Mouse (Mus musculus) liver, embryonic 12.5 days (tissue): ENCODE measurements around the gene Nudt22. TPM values are rescaled to one million over a fixed set of nuclear protein-coding genes. Genes with fewer than 3 reads are reported as not detected.
"Not testable (repeated sequence)": the region's sequence is repeated elsewhere in the genome, so short reads cannot be mapped to it uniquely, and the experiment has no call there.

Source experiments
- ATAC-seq: fragments of 200-750 bp; cut with Nextera tagmentation; 2 replicates; pipeline ENCODE4 v1.8.0; 2017; ENCODE audit warnings: moderate number of reproducible peaks, mild to moderate bottlenecking, moderate library complexity
- H3K27ac ChIP-seq: fragments of 300-500 bp; sonication (generic); 2 replicates; pipeline ENCODE4 v1.5.1; 2016; ENCODE audit warnings: mild to moderate bottlenecking
- H3K27me3 ChIP-seq: fragments of 300-500 bp; sonication (generic); replicated peaks from 2 replicates; pipeline ENCODE4 v1.6.1; 2016; ENCODE audit warnings: mild to moderate bottlenecking, moderate library complexity
- H3K36me3 ChIP-seq: fragments of 300-500 bp; sonication (generic); 2 replicates; pipeline ENCODE4 v1.6.1; 2016; ENCODE audit warnings: mild to moderate bottlenecking, moderate library complexity
- H3K4me1 ChIP-seq: fragments of 300-500 bp; sonication (generic); 2 replicates; pipeline ENCODE4 v1.6.1; 2016
- H3K4me2 ChIP-seq: fragments of 300-500 bp; sonication (generic); 2 replicates; pipeline ENCODE4 v1.6.1; 2016; ENCODE audit warnings: mild to moderate bottlenecking, moderate library complexity
- H3K4me3 ChIP-seq: fragments of 300-500 bp; sonication (generic); 2 replicates; pipeline ENCODE4 v1.5.1; 2016; ENCODE audit warnings: mild to moderate bottlenecking, moderate library complexity
- H3K9ac ChIP-seq: fragments of 300-500 bp; sonication (generic); 2 replicates; pipeline ENCODE4 v1.6.1; 2016; ENCODE audit warnings: mild to moderate bottlenecking, moderate library complexity
- H3K9me3 ChIP-seq: fragments of 300-500 bp; sonication (generic); replicated peaks from 2 replicates; pipeline ENCODE4 v1.6.1; 2016; ENCODE audit warnings: mild to moderate bottlenecking, moderate library complexity
- WGBS: fragments of 180-500 bp; shearing (Covaris S2); methylation state at CpG from one replicate; pipeline ENCODE4 v1.1.7; 2016; ENCODE audit not compliant: insufficient replicate concordance; 5-methylcytosine and 5-hydroxymethylcytosine counted together
- polyA plus RNA-seq: library from polyadenylated mRNA; unstranded; fragments of >200 nt; fragmentation: Nextera tagmentation; extraction: Ambion mirVana; gene quantifications from 2 replicates; pipeline ENCODE4 v1.2.1, GENCODE M21; 2016

The Nudt22 gene
- polyA plus RNA-seq, 1 experiment from 2014 or later = 10.0 TPM

- Histone ChIP-seq H3K27ac (peak overlapping the region; percentile 71), H3K27me3 (no peaks in the 10 kb centered on the region), H3K9ac (peak overlapping the region; percentile 77), H3K9me3 (no peaks in the 10 kb centered on the region), H3K4me3 (peak overlapping the region; percentile 74), H3K4me1 (peaks cover 58% of the 10 kb centered on the region), H3K36me3 (peaks cover 8% of the 10 kb centered on the region), H3K4me2 (peak overlapping the region; percentile 98)
- no peak for ATAC-seq
- 61% methylated on average over 14 of the region's 14 CpGs for WGBS
These were observed 2.7 kb downstream of the Nudt22 start for GRCm38 (mm10) chr19:6993011-6993770.

GRCm38 (mm10) chr19:6992011-6992858 lies 3.7 kb downstream of the Nudt22 start, which contains the start of gene Dnajc4:
TSS of gene Dnajc4 (minus strand) at chr19:6992572.
- WGBS = 3% methylated on average over 37 of the region's 37 CpGs
- H3K4me2 ChIP-seq = peak within 1 kb of the TSS; percentile 98
- peak within 1 kb of the TSS; percentile 74 for H3K4me3 ChIP-seq
- peak within 1 kb of the TSS; percentile 79 for H3K9ac ChIP-seq
- no peaks in the 10 kb centered on the region for H3K9me3 ChIP-seq
- 0 out of 2 replicates have a peak, but pooled peaks cover 3% of the 10 kb centered on the region for H3K36me3 ChIP-seq
- H3K27me3 ChIP-seq = no peaks in the 10 kb centered on the region
- H3K4me1 ChIP-seq = peaks cover 65% of the 10 kb centered on the region
- peak; percentile 93 for ATAC-seq
- H3K27ac ChIP-seq = peak within 1 kb of the TSS; percentile 71

- not testable (repeated sequence) for H3K9me3 ChIP-seq, H3K27ac ChIP-seq, H3K36me3 ChIP-seq, H3K4me3 ChIP-seq, H3K27me3 ChIP-seq, H3K9ac ChIP-seq, H3K4me2 ChIP-seq, ATAC-seq
- WGBS = 76% methylated on average over 6 of the region's 6 CpGs
- H3K4me1 ChIP-seq = peaks cover 65% of the 10 kb centered on the region
These were observed 4.8 kb downstream of the Nudt22 start for GRCm38 (mm10) chr19:6991166-6991565.

DNA sequence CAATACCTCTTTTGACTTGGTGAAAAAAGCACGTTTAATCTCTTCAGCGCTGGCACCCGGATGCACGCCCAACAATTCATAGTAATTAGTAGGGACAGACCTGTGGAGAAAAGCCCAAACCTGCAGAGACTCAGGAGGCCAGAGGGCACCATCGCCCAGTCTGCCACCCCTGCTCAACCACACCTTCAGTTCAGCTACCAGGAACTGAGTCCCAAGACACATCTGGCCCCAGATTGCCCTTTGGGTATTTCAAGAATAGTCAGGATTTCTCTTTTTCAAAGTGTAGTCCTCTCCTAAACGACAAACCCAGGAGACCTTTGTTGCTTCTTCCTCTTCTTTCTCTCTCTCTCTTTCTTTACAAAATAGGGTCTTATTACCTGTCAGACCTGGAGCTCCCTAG lies 5.2 kb downstream of the Nudt22 start:
- H3K9ac ChIP-seq = no peak overlapping the region
- no peaks in the 10 kb centered on the region for H3K9me3 ChIP-seq
- H3K27ac ChIP-seq = no peak overlapping the region
- H3K4me2 ChIP-seq = no peak overlapping the region
- ATAC-seq = no peak
- no peaks in the 10 kb centered on the region for H3K27me3 ChIP-seq
- WGBS = 83% methylated on average over 6 of the region's 6 CpGs
- H3K4me3 ChIP-seq = no peak overlapping the region
- 0 out of 2 replicates have a peak, but pooled peaks cover 4% of the 10 kb centered on the region for H3K36me3 ChIP-seq
- peaks cover 65% of the 10 kb centered on the region for H3K4me1 ChIP-seq

DNA sequence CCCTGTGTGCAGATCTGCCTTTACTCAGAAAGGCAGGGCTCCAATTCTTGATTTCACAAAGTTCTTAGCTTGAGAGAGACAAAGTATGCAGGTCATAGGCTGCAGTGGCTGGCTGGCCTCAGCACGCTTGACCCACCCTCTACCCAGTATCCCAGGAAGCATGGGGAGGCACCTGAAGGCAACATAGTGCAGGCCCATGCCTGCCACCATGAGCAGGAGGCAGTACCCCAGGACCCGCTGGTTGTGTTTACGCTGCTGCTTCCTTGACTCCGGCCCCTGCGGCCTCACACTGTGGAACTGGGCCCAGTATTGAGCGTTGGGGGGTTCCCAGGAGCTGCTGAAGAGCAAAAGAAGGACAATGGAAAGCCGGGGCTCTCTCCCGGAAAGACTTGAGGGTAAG lies 6.7 kb downstream of the Nudt22 start:
- Histone ChIP-seq H3K4me2 (no peak overlapping the region), H3K9ac (no peak overlapping the region), H3K27me3 (no peaks in the 10 kb centered on the region), H3K9me3 (no peaks in the 10 kb centered on the region), H3K4me1 (peaks cover 60% of the 10 kb centered on the region), H3K27ac (no peak overlapping the region), H3K4me3 (no peak overlapping the region), H3K36me3 (peaks cover 16% of the 10 kb centered on the region; the same call in 1 of the 2 replicates)
- WGBS = 83% methylated on average over 8 of the region's 8 CpGs
- ATAC-seq = no peak

GRCm38 (mm10) chr19:6987904-6988285 lies 8.0 kb downstream of the Nudt22 start:
- H3K36me3 ChIP-seq = peaks cover 29% of the 10 kb centered on the region
- H3K9ac ChIP-seq = peak overlapping the region; percentile 87
- H3K27ac ChIP-seq = peak overlapping the region; percentile 84
- no peaks in the 10 kb centered on the region for H3K27me3 ChIP-seq
- peak overlapping the region; percentile 71 for H3K4me3 ChIP-seq
- no peak for ATAC-seq
- 5% methylated on average over 8 of the region's 8 CpGs for WGBS
- peaks cover 46% of the 10 kb centered on the region for H3K4me1 ChIP-seq
- no peaks in the 10 kb centered on the region for H3K9me3 ChIP-seq
- peak overlapping the region; percentile 99 for H3K4me2 ChIP-seq

GRCm38 (mm10) chr19:6987061-6987903 lies 8.6 kb downstream of the Nudt22 start, which contains the start of gene Vegfb:
TSS of gene Vegfb (minus strand) at chr19:6987651.
- no peaks in the 10 kb centered on the region for H3K27me3 ChIP-seq
- no peaks in the 10 kb centered on the region for H3K9me3 ChIP-seq
- WGBS = under 1% methylated on average over 84 of the region's 85 CpGs
- H3K4me1 ChIP-seq = peaks cover 46% of the 10 kb centered on the region
- ATAC-seq = peak; percentile 65
- H3K4me2 ChIP-seq = peak within 1 kb of the TSS; percentile 99
- peak within 1 kb of the TSS; percentile 71 for H3K4me3 ChIP-seq
- H3K27ac ChIP-seq = peak within 1 kb of the TSS; percentile 84
- H3K9ac ChIP-seq = peak within 1 kb of the TSS; percentile 87
- H3K36me3 ChIP-seq = peaks cover 35% of the 10 kb centered on the region

DNA sequence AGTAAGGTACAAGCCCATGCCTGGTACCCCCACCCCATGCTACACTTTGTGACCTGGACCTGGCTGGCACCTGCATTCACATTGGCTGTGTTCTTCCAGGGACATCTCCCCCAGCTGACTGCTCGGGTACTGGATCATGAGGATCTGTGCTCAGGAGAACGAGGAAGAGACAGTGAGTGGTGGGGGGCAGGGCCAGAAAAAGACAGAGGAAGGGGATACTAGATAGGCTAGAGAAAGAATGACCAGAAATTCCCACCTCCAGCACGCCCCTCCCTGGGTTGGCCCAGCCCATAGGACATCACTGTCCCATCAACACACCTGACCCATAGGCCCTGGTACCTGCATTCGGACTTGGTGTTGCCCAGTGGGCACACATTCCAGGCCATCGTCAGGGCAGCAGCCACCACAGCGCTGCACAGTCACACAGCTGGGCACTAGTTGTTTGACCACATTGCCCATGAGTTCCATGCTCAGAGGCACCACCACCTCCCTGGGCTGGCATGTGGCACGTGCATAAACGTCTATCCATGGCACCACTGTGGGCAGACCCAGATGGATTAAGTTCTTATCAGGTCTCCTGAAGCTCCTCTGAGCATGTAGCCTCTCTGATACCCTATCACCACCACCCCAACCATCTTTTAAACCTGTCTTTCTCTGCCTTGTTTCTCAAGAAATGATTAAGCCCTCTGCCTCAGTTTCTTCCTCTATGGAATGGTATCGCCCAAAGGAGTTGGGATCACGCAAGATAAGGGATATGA lies 9.8 kb downstream of the Nudt22 start:
- Histone ChIP-seq H3K27me3 (no peaks in the 10 kb centered on the region), H3K4me1 (peaks cover 48% of the 10 kb centered on the region), H3K9ac (peak overlapping the region; percentile 87), H3K36me3 (peaks cover 39% of the 10 kb centered on the region), H3K4me2 (peak overlapping the region; percentile 99), H3K27ac (peak overlapping the region; percentile 84; the same call in 1 of the 2 replicates), H3K4me3 (peak overlapping the region; percentile 71), H3K9me3 (no peaks in the 10 kb centered on the region)
- peak; percentile 47 for ATAC-seq
- 59% methylated on average over 10 of the region's 10 CpGs for WGBS

GRCm38 (mm10) chr19:6985300-6985699 lies 10.6 kb downstream of the Nudt22 start:
- Histone ChIP-seq H3K27ac (no peak overlapping the region), H3K4me3 (no peak overlapping the region), H3K9me3 (no peaks in the 10 kb centered on the region), H3K4me2 (no peak overlapping the region), H3K36me3 (peaks cover 39% of the 10 kb centered on the region), H3K4me1 (peaks cover 52% of the 10 kb centered on the region), H3K27me3 (no peaks in the 10 kb centered on the region), H3K9ac (no peak overlapping the region)
- WGBS = 85% methylated on average over 19 of the region's 19 CpGs
- no peak for ATAC-seq

DNA sequence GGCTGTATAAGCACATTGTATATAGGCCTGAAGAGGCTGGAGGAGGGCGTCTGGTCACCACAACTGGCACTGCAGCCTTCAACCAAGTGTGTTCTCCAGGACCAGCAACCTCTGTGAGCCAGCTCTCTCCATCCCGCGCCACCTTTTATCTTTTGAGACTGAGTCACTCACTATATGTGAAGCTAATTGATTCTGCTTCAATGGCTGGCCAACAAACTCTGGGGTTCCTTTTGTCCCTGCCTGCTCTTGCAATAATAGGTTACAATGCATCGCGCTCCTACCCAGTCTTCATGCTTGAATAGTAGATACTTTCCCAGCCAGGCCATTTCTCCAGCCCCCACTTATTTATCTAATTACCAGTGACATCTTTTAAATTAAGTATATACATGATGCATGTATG lies 12.3 kb downstream of the Nudt22 start:
- Histone ChIP-seq H3K4me2 (no peak overlapping the region), H3K4me3 (no peak overlapping the region), H3K27me3 (no peaks in the 10 kb centered on the region), H3K9me3 (no peaks in the 10 kb centered on the region), H3K36me3 (peaks cover 39% of the 10 kb centered on the region), H3K9ac (no peak overlapping the region), H3K4me1 (peaks cover 63% of the 10 kb centered on the region), H3K27ac (no peak overlapping the region)
- no peak for ATAC-seq
- 81% methylated on average over 5 of the region's 5 CpGs for WGBS

GRCm38 (mm10) chr19:6981465-6981864 lies 14.5 kb downstream of the Nudt22 start:
- H3K27ac ChIP-seq = peak overlapping the region; percentile 94; the same call in 1 of the 2 replicates
- 86% methylated on average over 4 of the region's 4 CpGs for WGBS
- peaks cover 61% of the 10 kb centered on the region for H3K36me3 ChIP-seq
- no peaks in the 10 kb centered on the region for H3K27me3 ChIP-seq
- H3K4me2 ChIP-seq = peak overlapping the region; percentile 98
- H3K9me3 ChIP-seq = no peaks in the 10 kb centered on the region
- no peak for ATAC-seq
- H3K4me3 ChIP-seq = peak overlapping the region; percentile 82
- peak overlapping the region; percentile 89; the same call in 1 of the 2 replicates for H3K9ac ChIP-seq
- peaks cover 65% of the 10 kb centered on the region for H3K4me1 ChIP-seq
